Mouse (Mus musculus) midbrain, postnatal 0 days (tissue): Measurements from ENCODE around the gene Xrcc5. TPM values are rescaled to one million over a fixed set of nuclear protein-coding genes. Genes with fewer than 3 reads are reported as not detected.
A peak's percentile ranks its signal among the peaks of the same experiment; 100 is the strongest.

Experiments
- ATAC-seq: fragments of 200-750 bp; cut with Nextera tagmentation; 2 replicates; pipeline ENCODE4 v1.8.0; 2017; ENCODE audit warnings: moderate number of reproducible peaks, mild to moderate bottlenecking, moderate TSS enrichment, moderate library complexity; ENCODE audit not compliant: low FRiP score
- DNase-seq: peaks from one replicate; pipeline ENCODE4 v3.0.0-alpha.2; 2015; ENCODE audit warnings: low spot score
- H3K27ac ChIP-seq: fragments of 300-500 bp; sonication (generic); 2 replicates; pipeline ENCODE4 v1.5.1; 2014; ENCODE audit warnings: low read depth, mild to moderate bottlenecking, low read length, mixed read lengths
- H3K27me3 ChIP-seq: fragments of 300-500 bp; sonication (generic); 2 replicates; pipeline ENCODE4 v1.6.1; 2014; ENCODE audit warnings: low read length, control low read depth, mixed read lengths; ENCODE audit not compliant: insufficient read depth
- H3K36me3 ChIP-seq: fragments of 300-500 bp; sonication (generic); 2 replicates; pipeline ENCODE4 v1.6.1; 2014; ENCODE audit warnings: low read length, control low read depth, mixed read lengths; ENCODE audit not compliant: insufficient read depth
- H3K4me1 ChIP-seq: fragments of 300-500 bp; sonication (generic); 2 replicates; pipeline ENCODE4 v1.6.1; 2014; ENCODE audit warnings: mild to moderate bottlenecking, control low read depth, antibody characterized with exemption, low read length, mixed read lengths; ENCODE audit not compliant: insufficient read depth
- H3K4me2 ChIP-seq: fragments of 300-500 bp; sonication (generic); 2 replicates; pipeline ENCODE4 v1.6.1; 2014; ENCODE audit warnings: low read depth, mild to moderate bottlenecking, low read length, mixed read lengths; ENCODE audit not compliant: poor library complexity, severe bottlenecking
- H3K4me3 ChIP-seq: fragments of 300-500 bp; sonication (generic); 2 replicates; pipeline ENCODE4 v1.5.1; 2014; ENCODE audit warnings: low read depth, mild to moderate bottlenecking, low read length, moderate library complexity
- H3K9ac ChIP-seq: fragments of 300-500 bp; sonication (generic); replicated peaks from 2 replicates; pipeline ENCODE4 v1.6.1; 2014; ENCODE audit warnings: mild to moderate bottlenecking, low read length, moderate library complexity, mixed read lengths; ENCODE audit not compliant: poor library complexity, severe bottlenecking
- H3K9me3 ChIP-seq: fragments of 300-500 bp; sonication (generic); 2 replicates; pipeline ENCODE4 v1.6.1; 2016; ENCODE audit warnings: low read length, control low read depth
- CTCF ChIP-seq: IDR thresholded peaks from 2 replicates; pipeline ENCODE4 v1.5.1; 2016; ENCODE audit warnings: antibody characterized with exemption, mild to moderate bottlenecking
- WGBS: fragments of 180-500 bp; shearing (Covaris S2); extraction: QIAGEN DNeasy Blood & Tissue Kit; methylation state at CpG from one replicate; pipeline ENCODE4 v1.1.7; 2014; 5-methylcytosine and 5-hydroxymethylcytosine counted together
- polyA plus RNA-seq: library from polyadenylated mRNA; unstranded; fragments of >200 nt; fragmentation: Nextera tagmentation; extraction: Ambion mirVana; gene quantifications from 2 replicates; pipeline ENCODE4 v1.2.1, GENCODE M21; 2015
- total RNA-seq: library from RNA; depleted of rRNA; stranded (reverse); fragments of >200 nt; gene quantifications from 2 replicates; pipeline ENCODE4 v1.2.3, GENCODE M21; 2014

Gene Xrcc5
- total and polyA plus RNA-seq, 2 experiments from 2014 or later = 8.3 to 11.1 TPM

- H3K9ac ChIP-seq = no peak overlapping the region
- DNase-seq (no peak), ATAC-seq (no peak)
- no peak overlapping the region for H3K4me3 ChIP-seq
- WGBS = 73% methylated on average over 8 of the region's 8 CpGs
- no peaks in the 10 kb centered on the region for H3K36me3 ChIP-seq
- H3K27ac ChIP-seq = no peak overlapping the region
- H3K4me2 ChIP-seq = no peak overlapping the region
- TF ChIP-seq CTCF = no peak
- no peaks in the 10 kb centered on the region for H3K4me1 ChIP-seq
- H3K9me3 ChIP-seq = no peaks in the 10 kb centered on the region
- H3K27me3 ChIP-seq = no peaks in the 10 kb centered on the region
These were observed 94.3 kb downstream of the Xrcc5 start for GRCm38 (mm10) chr1:72401331-72402069.

- 73% methylated on average over 14 of the region's 14 CpGs for WGBS
- H3K4me3 ChIP-seq = no peak overlapping the region
- H3K4me1 ChIP-seq = no peaks in the 10 kb centered on the region
- H3K9ac ChIP-seq = no peak overlapping the region
- H3K4me2 ChIP-seq = no peak overlapping the region
- no peaks in the 10 kb centered on the region for H3K9me3 ChIP-seq
- peak; percentile 79 for DNase-seq
- H3K36me3 ChIP-seq = no peaks in the 10 kb centered on the region
- no peak for ATAC-seq
- no peaks in the 10 kb centered on the region for H3K27me3 ChIP-seq
- no peak for TF ChIP-seq CTCF
- H3K27ac ChIP-seq = no peak overlapping the region
These were observed 99.4 kb downstream of the Xrcc5 start for GRCm38 (mm10) chr1:72406505-72407079.

- Histone ChIP-seq H3K4me2 (no peak overlapping the region), H3K4me3 (no peak overlapping the region), H3K9ac (no peak overlapping the region), H3K9me3 (no peaks in the 10 kb centered on the region), H3K4me1 (no peaks in the 10 kb centered on the region), H3K27ac (no peak overlapping the region), H3K27me3 (no peaks in the 10 kb centered on the region), H3K36me3 (no peaks in the 10 kb centered on the region)
- WGBS = 81% methylated on average over 5 of the region's 5 CpGs
- ATAC-seq (no peak), DNase-seq (peak; percentile 42)
- no peak for TF ChIP-seq CTCF
These were observed 102.7 kb downstream of the Xrcc5 start for GRCm38 (mm10) chr1:72409936-72410335.

GRCm38 (mm10) chr1:72411108-72411507 is 103.9 kb downstream of the Xrcc5 start:
- TF ChIP-seq CTCF = no peak
- no peak for ATAC-seq
- no peak overlapping the region for H3K4me3 ChIP-seq
- H3K27me3 ChIP-seq = no peaks in the 10 kb centered on the region
- H3K4me2 ChIP-seq = no peak overlapping the region
- no peaks in the 10 kb centered on the region for H3K9me3 ChIP-seq
- no peaks in the 10 kb centered on the region for H3K36me3 ChIP-seq
- no peaks in the 10 kb centered on the region for H3K4me1 ChIP-seq
- WGBS = 92% methylated on average over 8 of the region's 8 CpGs
- no peak for DNase-seq
- H3K27ac ChIP-seq = no peak overlapping the region
- H3K9ac ChIP-seq = no peak overlapping the region

GRCm38 (mm10) chr1:72413205-72413604 is 106.0 kb downstream of the Xrcc5 start:
- no peak for TF ChIP-seq CTCF
- no peak for DNase-seq
- H3K27ac ChIP-seq = no peak overlapping the region

GRCm38 (mm10) chr1:72414133-72414532 is 106.9 kb downstream of the Xrcc5 start:
- Histone ChIP-seq H3K4me1 (no peaks in the 10 kb centered on the region), H3K27ac (no peak overlapping the region), H3K4me3 (no peak overlapping the region), H3K9ac (no peak overlapping the region), H3K9me3 (no peaks in the 10 kb centered on the region), H3K4me2 (no peak overlapping the region), H3K27me3 (no peaks in the 10 kb centered on the region), H3K36me3 (no peaks in the 10 kb centered on the region)
- DNase-seq (peak; percentile 43), ATAC-seq (no peak)
- no peak for TF ChIP-seq CTCF
- 43% methylated on average over 8 of the region's 8 CpGs for WGBS

More at GRCm38 (mm10) chr1:72413205-72413604, 106.0 kb downstream of the Xrcc5 start:
- no peaks in the 10 kb centered on the region for H3K9me3 ChIP-seq
- no peak overlapping the region for H3K4me2 ChIP-seq
- H3K9ac ChIP-seq = no peak overlapping the region
- no peaks in the 10 kb centered on the region for H3K27me3 ChIP-seq
- no peaks in the 10 kb centered on the region for H3K36me3 ChIP-seq
- no peak for ATAC-seq
- no peaks in the 10 kb centered on the region for H3K4me1 ChIP-seq
- no peak overlapping the region for H3K4me3 ChIP-seq
- WGBS = 92% methylated on average over 8 of the region's 8 CpGs
